Mouse (Mus musculus) liver, adult 2 months (tissue): Measurements from ENCODE around the gene Rpl15.

Experiments used
- CTCF ChIP-seq: fragments of 200-500 bp; IDR thresholded peaks from 2 replicates; pipeline ENCODE4 v1.5.1; 2011; ENCODE audit warnings: low read depth, low read length, control low read depth
- POLR2A ChIP-seq: fragments of 200-500 bp; IDR thresholded peaks from 2 replicates; pipeline ENCODE4 v1.6.1; 2011; ENCODE audit warnings: low read length, control low read depth; ENCODE audit not compliant: insufficient read depth; ENCODE audit errors: extremely low read depth

DNA sequence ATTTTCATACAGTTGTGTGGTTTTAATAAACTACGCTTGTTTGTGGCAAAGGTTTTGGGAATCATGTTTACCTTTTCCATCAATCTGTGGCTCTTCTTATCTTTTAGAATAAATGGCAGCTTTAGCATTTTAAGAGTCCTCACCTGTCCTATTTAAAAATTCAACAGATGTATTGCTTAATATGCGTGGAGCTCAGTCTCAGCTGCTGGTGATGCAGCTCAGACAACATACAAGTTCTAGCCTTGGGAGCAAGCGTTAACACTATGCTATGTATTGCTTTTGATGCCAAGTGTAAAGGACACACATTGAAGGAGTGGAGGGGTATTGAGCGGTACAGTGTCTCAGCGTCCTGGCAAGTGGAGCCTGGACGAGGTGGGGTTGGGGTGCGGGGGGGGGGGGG is 475 bp upstream of the Rpl15 start:
- no peak for TF ChIP-seq POLR2A
- TF ChIP-seq CTCF = no peak
